Mouse (Mus musculus): ENCODE data around the gene Hist1h2bf. TPM values are rescaled to one million over a fixed set of nuclear protein-coding genes. Genes with fewer than 3 reads are reported as not detected.

The Hist1h2bf gene
- polyA plus RNA-seq, 1 experiment from 2014 or later = 6.7 TPM

- no peak overlapping the region for H3K27ac ChIP-seq (ENCODE audit: low read depth, low read length)
- no peaks in the 10 kb centered on the region for H3K9me3 ChIP-seq (ENCODE audit: control insufficient read depth, low read length)
- no peaks in the 10 kb centered on the region for H3K36me3 ChIP-seq (ENCODE audit: control insufficient read depth, insufficient read depth, low read length)
- H3K4me1 ChIP-seq (ENCODE audit: control insufficient read depth, insufficient read depth, low read length) = no peaks in the 10 kb centered on the region
- no peak overlapping the region for H3K4me3 ChIP-seq (ENCODE audit: low read length)
- H3K27me3 ChIP-seq (ENCODE audit: control insufficient read depth, insufficient read depth, low read length) = no peaks in the 10 kb centered on the region
- H3K4me2 ChIP-seq (replicated peaks; ENCODE audit: low read depth, low read length) = no peak overlapping the region
- no peak for ATAC-seq (ENCODE audit: low FRiP score, low TSS enrichment)
- no peak overlapping the region for H3K9ac ChIP-seq (ENCODE audit: low read depth, low read length)
Measured at GRCm38 (mm10) chr13:23609844-23610243, 35.8 kb upstream of the Hist1h2bf start.

- Histone ChIP-seq H3K4me2 (replicated peaks; ENCODE audit: low read depth, low read length) (no peak overlapping the region), H3K27me3 (ENCODE audit: control insufficient read depth, insufficient read depth, low read length) (no peaks in the 10 kb centered on the region), H3K27ac (ENCODE audit: low read depth, low read length) (no peak overlapping the region), H3K9ac (ENCODE audit: low read depth, low read length) (no peak overlapping the region), H3K9me3 (ENCODE audit: control insufficient read depth, low read length) (no peaks in the 10 kb centered on the region), H3K4me1 (ENCODE audit: control insufficient read depth, insufficient read depth, low read length) (no peaks in the 10 kb centered on the region), H3K4me3 (ENCODE audit: low read length) (no peak overlapping the region), H3K36me3 (ENCODE audit: control insufficient read depth, insufficient read depth, low read length) (no peaks in the 10 kb centered on the region)
- ATAC-seq (ENCODE audit: low FRiP score, low TSS enrichment) = no peak
- 75% methylated on average over 4 of the region's 4 CpGs for WGBS
Measured at GRCm38 (mm10) chr13:23609209-23609608, 35.2 kb upstream of the Hist1h2bf start.

- H3K9ac ChIP-seq (ENCODE audit: low read depth, low read length) = no peak overlapping the region
- ATAC-seq (ENCODE audit: low FRiP score, low TSS enrichment) = 0 out of 2 replicates have a peak, but pooled peaks have one; percentile 64
- H3K36me3 ChIP-seq (ENCODE audit: control insufficient read depth, insufficient read depth, low read length) = no peaks in the 10 kb centered on the region
- 90% methylated on average over 3 of the region's 3 CpGs for WGBS
- no peaks in the 10 kb centered on the region for H3K27me3 ChIP-seq (ENCODE audit: control insufficient read depth, insufficient read depth, low read length)
- no peaks in the 10 kb centered on the region for H3K4me1 ChIP-seq (ENCODE audit: control insufficient read depth, insufficient read depth, low read length)
- H3K4me2 ChIP-seq (replicated peaks; ENCODE audit: low read depth, low read length) = no peak overlapping the region
- no peak overlapping the region for H3K27ac ChIP-seq (ENCODE audit: low read depth, low read length)
- no peak overlapping the region for H3K4me3 ChIP-seq (ENCODE audit: low read length)
- no peaks in the 10 kb centered on the region for H3K9me3 ChIP-seq (ENCODE audit: control insufficient read depth, low read length)
Measured at GRCm38 (mm10) chr13:23605052-23605451, 31.1 kb upstream of the Hist1h2bf start.

- Histone ChIP-seq H3K27me3 (ENCODE audit: control insufficient read depth, insufficient read depth, low read length) (no peaks in the 10 kb centered on the region), H3K4me3 (ENCODE audit: low read length) (no peak overlapping the region), H3K9ac (ENCODE audit: low read depth, low read length) (no peak overlapping the region), H3K27ac (ENCODE audit: low read depth, low read length) (no peak overlapping the region), H3K4me1 (ENCODE audit: control insufficient read depth, insufficient read depth, low read length) (no peaks in the 10 kb centered on the region), H3K36me3 (ENCODE audit: control insufficient read depth, insufficient read depth, low read length) (no peaks in the 10 kb centered on the region), H3K9me3 (ENCODE audit: control insufficient read depth, low read length) (no peaks in the 10 kb centered on the region), H3K4me2 (replicated peaks; ENCODE audit: low read depth, low read length) (no peak overlapping the region)
- peak; percentile 83; the same call in 1 of the 2 replicates for ATAC-seq (ENCODE audit: low FRiP score, low TSS enrichment)
- 31% methylated on average over 3 of the region's 3 CpGs for WGBS
Measured at GRCm38 (mm10) chr13:23604452-23604851, 30.5 kb upstream of the Hist1h2bf start.

GRCm38 (mm10) chr13:23603182-23603699, 29.2 kb upstream of the Hist1h2bf start:
- H3K4me3 ChIP-seq (ENCODE audit: low read length) = no peak overlapping the region
- H3K27me3 ChIP-seq (ENCODE audit: control insufficient read depth, insufficient read depth, low read length) = no peaks in the 10 kb centered on the region
- WGBS = 78% methylated on average over 7 of the region's 7 CpGs
- no peaks in the 10 kb centered on the region for H3K4me1 ChIP-seq (ENCODE audit: control insufficient read depth, insufficient read depth, low read length)
- no peak overlapping the region for H3K4me2 ChIP-seq (replicated peaks; ENCODE audit: low read depth, low read length)
- no peaks in the 10 kb centered on the region for H3K9me3 ChIP-seq (ENCODE audit: control insufficient read depth, low read length)
- H3K36me3 ChIP-seq (ENCODE audit: control insufficient read depth, insufficient read depth, low read length) = no peaks in the 10 kb centered on the region
- no peak for ATAC-seq (ENCODE audit: low FRiP score, low TSS enrichment)
- no peak overlapping the region for H3K9ac ChIP-seq (ENCODE audit: low read depth, low read length)
- no peak overlapping the region for H3K27ac ChIP-seq (ENCODE audit: low read depth, low read length)

- Histone ChIP-seq H3K27me3 (ENCODE audit: control insufficient read depth, insufficient read depth, low read length) (no peaks in the 10 kb centered on the region), H3K9me3 (ENCODE audit: control insufficient read depth, low read length) (no peaks in the 10 kb centered on the region), H3K9ac (ENCODE audit: low read depth, low read length) (no peak overlapping the region), H3K4me3 (ENCODE audit: low read length) (no peak overlapping the region), H3K4me1 (ENCODE audit: control insufficient read depth, insufficient read depth, low read length) (no peaks in the 10 kb centered on the region), H3K36me3 (ENCODE audit: control insufficient read depth, insufficient read depth, low read length) (no peaks in the 10 kb centered on the region), H3K27ac (ENCODE audit: low read depth, low read length) (no peak overlapping the region), H3K4me2 (replicated peaks; ENCODE audit: low read depth, low read length) (no peak overlapping the region)
- peak; percentile 77; the same call in 1 of the 2 replicates for ATAC-seq (ENCODE audit: low FRiP score, low TSS enrichment)
- whole genome bisulfite sequencing = 8% methylated on average over 9 of the region's 9 CpGs
Measured at GRCm38 (mm10) chr13:23597957-23598356, 24.0 kb upstream of the Hist1h2bf start.

- H3K36me3 ChIP-seq (ENCODE audit: control insufficient read depth, insufficient read depth, low read length) = no peaks in the 10 kb centered on the region
- no peak for ATAC-seq (ENCODE audit: low FRiP score, low TSS enrichment)
- H3K9ac ChIP-seq (ENCODE audit: low read depth, low read length) = no peak overlapping the region
- H3K4me1 ChIP-seq (ENCODE audit: control insufficient read depth, insufficient read depth, low read length) = no peaks in the 10 kb centered on the region
- H3K27me3 ChIP-seq (ENCODE audit: control insufficient read depth, insufficient read depth, low read length) = no peaks in the 10 kb centered on the region
- no peak overlapping the region for H3K27ac ChIP-seq (ENCODE audit: low read depth, low read length)
- no peaks in the 10 kb centered on the region for H3K9me3 ChIP-seq (ENCODE audit: control insufficient read depth, low read length)
- WGBS = 88% methylated on average over 7 of the region's 7 CpGs
- H3K4me3 ChIP-seq (ENCODE audit: low read length) = no peak overlapping the region
- H3K4me2 ChIP-seq (replicated peaks; ENCODE audit: low read depth, low read length) = no peak overlapping the region
Measured at GRCm38 (mm10) chr13:23595622-23596372, 21.8 kb upstream of the Hist1h2bf start.

- Histone ChIP-seq H3K9me3 (ENCODE audit: control insufficient read depth, low read length) (no peaks in the 10 kb centered on the region), H3K4me3 (ENCODE audit: low read length) (no peak overlapping the region), H3K27me3 (ENCODE audit: control insufficient read depth, insufficient read depth, low read length) (no peaks in the 10 kb centered on the region), H3K4me1 (ENCODE audit: control insufficient read depth, insufficient read depth, low read length) (no peaks in the 10 kb centered on the region), H3K36me3 (ENCODE audit: control insufficient read depth, insufficient read depth, low read length) (no peaks in the 10 kb centered on the region), H3K9ac (ENCODE audit: low read depth, low read length) (no peak overlapping the region), H3K27ac (ENCODE audit: low read depth, low read length) (no peak overlapping the region), H3K4me2 (replicated peaks; ENCODE audit: low read depth, low read length) (no peak overlapping the region)
- 81% methylated on average over 2 of the region's 2 CpGs for WGBS
- no peak for ATAC-seq (ENCODE audit: low FRiP score, low TSS enrichment)
Measured at GRCm38 (mm10) chr13:23595185-23595584, 21.2 kb upstream of the Hist1h2bf start.

GRCm38 (mm10) chr13:23593051-23593770, 19.2 kb upstream of the Hist1h2bf start:
- no peaks in the 10 kb centered on the region for H3K9me3 ChIP-seq (ENCODE audit: control insufficient read depth, low read length)
- no peaks in the 10 kb centered on the region for H3K27me3 ChIP-seq (ENCODE audit: control insufficient read depth, insufficient read depth, low read length)
- no peaks in the 10 kb centered on the region for H3K4me1 ChIP-seq (ENCODE audit: control insufficient read depth, insufficient read depth, low read length)
- H3K36me3 ChIP-seq (ENCODE audit: control insufficient read depth, insufficient read depth, low read length) = no peaks in the 10 kb centered on the region
- peak overlapping the region; percentile 80 for H3K27ac ChIP-seq (ENCODE audit: low read depth, low read length)
- H3K9ac ChIP-seq (ENCODE audit: low read depth, low read length) = 0 out of 2 replicates have a peak overlapping the region, but pooled peaks have one; percentile 7
- no peak overlapping the region for H3K4me3 ChIP-seq (ENCODE audit: low read length)
- H3K4me2 ChIP-seq (replicated peaks; ENCODE audit: low read depth, low read length) = no peak overlapping the region
- WGBS = 72% methylated on average over 5 of the region's 5 CpGs
- peak; percentile 60; the same call in 1 of the 2 replicates for ATAC-seq (ENCODE audit: low FRiP score, low TSS enrichment)
